Mouse (Mus musculus) heart, embryonic 13.5 days (tissue): Measurements from ENCODE around the gene Thnsl2. TPM values are rescaled to one million over a fixed set of nuclear protein-coding genes. Genes with fewer than 3 reads are reported as not detected.

Source experiments
- ATAC-seq: fragments of 200-750 bp; cut with Nextera tagmentation; 2 replicates; pipeline ENCODE4 v1.8.0; 2017; ENCODE audit warnings: moderate TSS enrichment; ENCODE audit not compliant: insufficient number of reproducible peaks, low FRiP score, low TSS enrichment; ENCODE audit errors: extremely low read depth
- H3K27ac ChIP-seq: fragments of 300-500 bp; sonication (generic); replicated peaks from 2 replicates; pipeline ENCODE4 v1.5.1; 2015; ENCODE audit warnings: moderate library complexity, mild to moderate bottlenecking, inconsistent platforms
- H3K27me3 ChIP-seq: fragments of 300-500 bp; sonication (generic); replicated peaks from 2 replicates; pipeline ENCODE4 v1.6.1; 2015; ENCODE audit warnings: mild to moderate bottlenecking, inconsistent platforms
- H3K36me3 ChIP-seq: fragments of 300-500 bp; sonication (generic); 2 replicates; pipeline ENCODE4 v1.6.1; 2015; ENCODE audit warnings: mild to moderate bottlenecking, inconsistent platforms
- H3K4me1 ChIP-seq: fragments of 300-500 bp; sonication (generic); 2 replicates; pipeline ENCODE4 v1.6.1; 2015; ENCODE audit warnings: inconsistent platforms
- H3K4me2 ChIP-seq: fragments of 300-500 bp; sonication (generic); 2 replicates; pipeline ENCODE4 v1.6.1; 2015; ENCODE audit warnings: inconsistent platforms, mild to moderate bottlenecking, moderate library complexity
- H3K4me3 ChIP-seq: fragments of 300-500 bp; sonication (generic); 2 replicates; pipeline ENCODE4 v1.5.1; 2015; ENCODE audit warnings: moderate library complexity, mild to moderate bottlenecking, inconsistent platforms
- H3K9ac ChIP-seq: fragments of 300-500 bp; sonication (generic); 2 replicates; pipeline ENCODE4 v1.6.1; 2015; ENCODE audit warnings: inconsistent platforms, mild to moderate bottlenecking, moderate library complexity
- H3K9me3 ChIP-seq: fragments of 300-500 bp; sonication (generic); 2 replicates; pipeline ENCODE4 v1.6.1; 2016; ENCODE audit warnings: inconsistent platforms
- WGBS: fragments of 180-500 bp; shearing (Covaris S2); methylation state at CpG from one replicate; pipeline ENCODE4 v1.1.7; 2015; ENCODE audit warnings: mixed read lengths; 5-methylcytosine and 5-hydroxymethylcytosine counted together
- polyA plus RNA-seq: library from polyadenylated mRNA; unstranded; fragments of >200 nt; fragmentation: Nextera tagmentation; extraction: Ambion mirVana; gene quantifications from 2 replicates; pipeline ENCODE4 v1.2.1, GENCODE M21; 2015

The Thnsl2 gene
- polyA plus RNA-seq, 1 experiment from 2014 or later, result 4.5 TPM

DNA sequence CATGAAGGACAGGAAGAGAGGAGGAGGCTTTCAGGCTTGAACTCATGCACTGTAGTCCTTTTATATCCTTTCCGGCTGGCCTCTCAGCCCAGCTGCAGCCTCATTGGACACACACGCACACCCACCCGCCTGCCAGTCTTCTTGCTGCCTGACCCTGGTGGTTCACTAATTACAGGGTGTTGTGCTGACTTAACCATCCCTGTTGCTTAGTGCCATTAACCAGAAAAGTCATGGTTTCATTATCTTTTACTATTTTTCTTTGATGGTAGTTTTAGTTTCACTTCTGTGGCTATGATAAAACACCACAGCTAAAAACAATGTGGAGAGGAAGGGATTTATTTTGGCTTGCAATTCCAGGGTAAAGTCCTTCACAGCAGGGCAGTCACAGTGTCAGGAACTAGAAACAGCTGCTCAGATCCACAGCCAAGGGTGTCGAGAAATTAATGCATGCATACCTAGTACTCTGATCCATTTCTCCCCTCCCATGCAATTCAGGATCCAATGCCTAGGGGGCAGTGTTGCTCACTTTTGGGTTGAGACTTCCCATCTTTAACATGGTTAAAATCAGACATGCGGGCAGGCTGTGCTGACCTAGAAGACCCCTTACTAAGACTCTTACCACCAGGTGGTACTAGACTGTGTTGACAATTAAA is 12.6 kb upstream of the Thnsl2 start:
- H3K9me3 ChIP-seq, result no peaks in the 10 kb centered on the region
- H3K27me3 ChIP-seq, result no peaks in the 10 kb centered on the region
- H3K4me1 ChIP-seq, result no peaks in the 10 kb centered on the region
- H3K4me3 ChIP-seq, result no peak overlapping the region
- ATAC-seq, result no peak
- WGBS, result 75% methylated on average over 5 of the region's 5 CpGs
- no peak overlapping the region for H3K9ac ChIP-seq
- H3K27ac ChIP-seq, result no peak overlapping the region
- H3K36me3 ChIP-seq, result no peaks in the 10 kb centered on the region
- no peak overlapping the region for H3K4me2 ChIP-seq

DNA sequence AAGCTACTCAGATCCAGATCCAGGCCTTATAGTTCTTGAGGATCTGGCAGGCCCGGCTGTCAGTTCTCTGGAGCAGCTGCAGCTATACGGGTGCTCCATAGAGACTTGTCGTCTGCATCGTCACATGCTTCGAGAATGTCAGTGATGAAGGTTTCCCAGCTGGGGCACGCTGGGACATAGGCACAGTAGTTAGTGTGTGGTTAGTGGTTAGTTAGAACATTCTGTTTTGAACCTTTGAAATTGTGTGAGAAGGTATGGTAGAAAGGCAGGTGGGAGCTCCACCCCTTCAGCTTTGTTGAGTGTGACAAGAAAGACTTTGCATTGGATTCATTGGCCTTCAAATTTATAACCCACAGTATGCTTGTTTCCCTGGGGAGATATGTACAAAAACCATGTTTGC is 10.6 kb upstream of the Thnsl2 start:
- ATAC-seq, result no peak
- Histone ChIP-seq H3K9me3 (no peaks in the 10 kb centered on the region), H3K36me3 (no peaks in the 10 kb centered on the region), H3K4me3 (no peak overlapping the region), H3K4me1 (no peaks in the 10 kb centered on the region), H3K27me3 (no peaks in the 10 kb centered on the region), H3K27ac (no peak overlapping the region), H3K9ac (no peak overlapping the region), H3K4me2 (no peak overlapping the region)
- 80% methylated on average over 6 of the region's 6 CpGs for WGBS

DNA sequence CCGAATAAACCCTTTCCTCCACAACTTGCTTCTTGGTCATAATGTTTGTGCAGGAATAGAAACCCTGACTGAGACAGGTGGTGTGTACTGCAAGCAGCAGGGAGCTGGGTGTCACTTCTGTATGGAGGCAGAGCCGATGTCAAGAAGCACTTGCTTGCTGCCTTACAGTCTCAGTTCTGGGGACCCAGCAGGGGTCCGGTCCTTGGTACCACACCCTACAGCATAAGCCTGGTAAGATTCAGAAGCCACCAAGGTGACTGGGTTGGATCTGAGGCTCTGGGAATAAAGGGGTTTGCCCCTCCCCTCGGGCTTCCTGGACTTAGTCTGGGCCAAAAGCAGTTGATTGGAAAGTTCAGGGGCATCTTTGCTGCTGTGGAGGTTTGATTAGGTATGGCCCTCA is 9.2 kb upstream of the Thnsl2 start:
- no peak overlapping the region for H3K4me2 ChIP-seq
- no peaks in the 10 kb centered on the region for H3K4me1 ChIP-seq
- H3K36me3 ChIP-seq, result no peaks in the 10 kb centered on the region
- H3K9me3 ChIP-seq, result no peaks in the 10 kb centered on the region
- H3K4me3 ChIP-seq, result no peak overlapping the region
- no peak for ATAC-seq
- no peaks in the 10 kb centered on the region for H3K27me3 ChIP-seq
- 72% methylated on average over 4 of the region's 4 CpGs for WGBS
- H3K27ac ChIP-seq, result no peak overlapping the region
- H3K9ac ChIP-seq, result no peak overlapping the region

DNA sequence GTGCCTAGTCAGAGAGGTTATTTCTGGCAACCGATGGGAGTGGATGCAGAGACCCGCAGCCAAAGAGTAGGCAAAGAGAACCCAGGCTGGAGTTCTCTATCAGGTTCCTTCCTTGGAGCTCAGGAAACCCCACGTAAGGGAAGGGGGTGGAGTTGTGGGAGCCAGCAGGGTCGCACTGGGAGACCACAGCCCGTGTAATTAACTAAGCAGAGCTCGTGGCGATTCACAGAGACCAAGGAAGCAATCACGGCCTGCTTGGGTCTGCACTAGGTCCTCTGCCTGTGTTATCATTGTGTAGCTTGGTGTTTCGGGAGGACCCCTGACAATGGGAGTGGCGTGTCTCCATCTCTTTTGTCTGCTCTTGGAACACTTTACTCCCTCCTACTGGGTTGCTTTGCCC is 6.9 kb upstream of the Thnsl2 start:
- H3K9ac ChIP-seq, result no peak overlapping the region
- no peak overlapping the region for H3K27ac ChIP-seq
- H3K4me1 ChIP-seq, result no peaks in the 10 kb centered on the region
- no peaks in the 10 kb centered on the region for H3K36me3 ChIP-seq
- no peaks in the 10 kb centered on the region for H3K27me3 ChIP-seq
- whole genome bisulfite sequencing, result 44% methylated on average over 10 of the region's 10 CpGs
- H3K4me2 ChIP-seq, result no peak overlapping the region
- H3K9me3 ChIP-seq, result no peaks in the 10 kb centered on the region
- no peak for ATAC-seq
- no peak overlapping the region for H3K4me3 ChIP-seq

DNA sequence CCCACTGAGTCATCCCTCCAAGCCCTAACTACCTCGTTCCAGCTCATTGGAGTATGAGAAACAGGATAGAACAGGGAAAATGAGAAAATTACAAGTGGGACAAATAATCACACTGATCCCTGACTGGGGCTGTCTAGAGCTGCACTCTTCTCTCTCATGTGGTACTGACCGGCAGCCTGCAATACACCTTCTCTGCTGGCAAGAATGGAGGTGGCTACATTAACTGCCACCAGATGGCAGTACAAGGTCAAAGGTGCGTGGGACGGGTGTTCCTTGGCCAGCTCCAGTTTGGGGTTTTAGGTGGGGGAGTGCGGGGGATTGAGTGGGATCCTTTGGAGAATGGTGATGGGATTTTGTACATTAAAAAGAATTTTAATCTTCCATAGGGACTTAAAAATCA is 5.3 kb upstream of the Thnsl2 start:
- WGBS, result 13% methylated on average over 5 of the region's 5 CpGs
- ATAC-seq, result no peak; the same call in 1 of the 2 replicates

GRCm38 (mm10) chr6:71148336-71148735 is 4.1 kb upstream of the Thnsl2 start:
- no peaks in the 10 kb centered on the region for H3K27me3 ChIP-seq

More for the DNA sequence above, 5.3 kb upstream of the Thnsl2 start:
- no peaks in the 10 kb centered on the region for H3K9me3 ChIP-seq
- H3K4me1 ChIP-seq, result no peaks in the 10 kb centered on the region
- no peak overlapping the region for H3K4me3 ChIP-seq
- H3K27ac ChIP-seq, result no peak overlapping the region
- H3K9ac ChIP-seq, result no peak overlapping the region
- H3K27me3 ChIP-seq, result no peaks in the 10 kb centered on the region
- no peaks in the 10 kb centered on the region for H3K36me3 ChIP-seq
- H3K4me2 ChIP-seq, result no peak overlapping the region

GRCm38 (mm10) chr6:71145288-71145989 is 1.2 kb upstream of the Thnsl2 start:
- no peak overlapping the region for H3K27ac ChIP-seq
- H3K27me3 ChIP-seq, result no peaks in the 10 kb centered on the region
- WGBS, result 60% methylated on average over 3 of the region's 3 CpGs
- H3K9ac ChIP-seq, result no peak overlapping the region
- H3K4me3 ChIP-seq, result no peak overlapping the region
- peaks cover 6% of the 10 kb centered on the region for H3K4me1 ChIP-seq
- H3K9me3 ChIP-seq, result no peaks in the 10 kb centered on the region
- H3K4me2 ChIP-seq, result no peak overlapping the region
- no peaks in the 10 kb centered on the region for H3K36me3 ChIP-seq
- ATAC-seq, result no peak

More at GRCm38 (mm10) chr6:71148336-71148735, 4.1 kb upstream of the Thnsl2 start:
- ATAC-seq, result no peak
- Histone ChIP-seq H3K4me2 (no peak overlapping the region), H3K4me1 (peaks cover 2% of the 10 kb centered on the region), H3K9me3 (no peaks in the 10 kb centered on the region), H3K9ac (no peak overlapping the region), H3K27ac (no peak overlapping the region), H3K36me3 (no peaks in the 10 kb centered on the region), H3K4me3 (no peak overlapping the region)
- 66% methylated on average over 6 of the region's 6 CpGs for WGBS

- H3K9ac ChIP-seq, result peak overlapping the region; percentile 85
- H3K4me3 ChIP-seq, result peak overlapping the region; percentile 72
- H3K36me3 ChIP-seq, result no peaks in the 10 kb centered on the region
- H3K4me2 ChIP-seq, result peak overlapping the region; percentile 89
- peaks cover 6% of the 10 kb centered on the region for H3K4me1 ChIP-seq
- WGBS, result 2% methylated on average over 19 of the region's 19 CpGs
- ATAC-seq, result no peak
- H3K27ac ChIP-seq, result peak overlapping the region; percentile 64; the same call in 1 of the 2 replicates
- no peaks in the 10 kb centered on the region for H3K9me3 ChIP-seq
- H3K27me3 ChIP-seq, result no peaks in the 10 kb centered on the region
Observed at GRCm38 (mm10) chr6:71143154-71143893, 915 bp downstream of the Thnsl2 start.

DNA sequence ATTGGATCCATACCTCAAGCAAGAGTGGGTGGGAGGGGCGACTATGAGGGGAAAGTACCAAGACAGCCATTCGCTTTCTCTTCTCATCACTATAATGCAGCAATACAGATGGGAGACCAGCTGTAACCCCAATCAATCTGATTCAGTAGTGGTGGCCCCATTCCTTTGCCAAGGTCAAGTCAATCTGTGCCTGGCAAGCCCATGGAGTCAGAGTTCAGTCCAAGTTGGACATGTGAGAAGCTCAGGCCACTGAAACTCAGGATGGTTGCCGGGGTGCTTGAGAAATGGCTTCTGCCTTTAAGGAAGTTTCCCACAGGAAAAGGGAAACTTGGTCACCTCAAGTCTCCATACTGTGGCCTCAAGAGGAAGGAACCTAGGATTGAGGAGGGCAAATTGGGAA is 9.2 kb downstream of the Thnsl2 start:
- H3K36me3 ChIP-seq, result no peaks in the 10 kb centered on the region
- H3K27ac ChIP-seq, result no peak overlapping the region
- no peak overlapping the region for H3K4me2 ChIP-seq
- H3K27me3 ChIP-seq, result no peaks in the 10 kb centered on the region
- H3K4me1 ChIP-seq, result no peaks in the 10 kb centered on the region
- WGBS, result 79% methylated on average over 3 of the region's 3 CpGs
- H3K4me3 ChIP-seq, result no peak overlapping the region
- no peak for ATAC-seq
- H3K9ac ChIP-seq, result no peak overlapping the region
- no peaks in the 10 kb centered on the region for H3K9me3 ChIP-seq

DNA sequence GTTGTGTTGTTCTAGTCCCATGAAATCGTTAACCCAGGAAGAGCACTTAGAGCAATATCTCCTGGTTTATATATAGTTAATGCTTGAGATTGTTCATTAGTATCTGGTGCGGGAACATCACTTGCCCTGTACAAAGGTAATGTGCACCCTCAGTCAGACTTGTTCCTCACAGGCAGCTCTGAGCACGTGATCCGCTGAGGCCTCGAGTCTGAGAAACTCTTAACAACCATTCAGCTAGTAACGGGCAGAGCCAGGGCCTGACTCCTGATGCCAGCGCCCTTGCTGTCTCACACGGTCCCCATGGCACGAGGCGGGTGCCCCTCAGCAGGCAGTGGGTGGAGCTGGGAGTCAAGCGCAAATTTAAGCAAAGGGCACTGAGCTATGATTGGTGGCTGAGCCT is 10.7 kb downstream of the Thnsl2 start:
- no peak overlapping the region for H3K4me2 ChIP-seq
- no peaks in the 10 kb centered on the region for H3K4me1 ChIP-seq
- no peaks in the 10 kb centered on the region for H3K27me3 ChIP-seq
- ATAC-seq, result no peak
- no peak overlapping the region for H3K4me3 ChIP-seq
- no peak overlapping the region for H3K27ac ChIP-seq
- H3K9ac ChIP-seq, result no peak overlapping the region
- H3K36me3 ChIP-seq, result no peaks in the 10 kb centered on the region
- H3K9me3 ChIP-seq, result no peaks in the 10 kb centered on the region
- 65% methylated on average over 11 of the region's 11 CpGs for WGBS

GRCm38 (mm10) chr6:71131038-71131437 is 13.2 kb downstream of the Thnsl2 start:
- H3K27me3 ChIP-seq, result no peaks in the 10 kb centered on the region
- H3K4me2 ChIP-seq, result no peak overlapping the region
- no peak overlapping the region for H3K27ac ChIP-seq
- no peaks in the 10 kb centered on the region for H3K9me3 ChIP-seq
- ATAC-seq, result no peak
- no peaks in the 10 kb centered on the region for H3K36me3 ChIP-seq
- no peak overlapping the region for H3K9ac ChIP-seq
- H3K4me1 ChIP-seq, result no peaks in the 10 kb centered on the region
- no peak overlapping the region for H3K4me3 ChIP-seq
